Mouse (Mus musculus): Measurements from ENCODE around the gene Gpatch3. TPM values are rescaled to one million over a fixed set of nuclear protein-coding genes. Genes with fewer than 3 reads are reported as not detected.

The Gpatch3 gene
- polyA plus RNA-seq, 1 experiment from 2014 or later: 6.7 TPM

GRCm38 (mm10) chr4:133574843-133575202 lies 278 bp downstream of the Gpatch3 start:
- Histone ChIP-seq H3K4me3 (ENCODE audit: low read depth, low read length) (peak overlapping the region; percentile 82), H3K36me3 (ENCODE audit: control insufficient read depth, insufficient read depth, low read length) (peaks cover 9% of the 10 kb centered on the region; the same call in 1 of the 2 replicates), H3K27me3 (ENCODE audit: control insufficient read depth, insufficient read depth, low read length) (no peaks in the 10 kb centered on the region), H3K4me2 (ENCODE audit: low read depth, low read length) (peak overlapping the region; percentile 86), H3K4me1 (ENCODE audit: control insufficient read depth, insufficient read depth, low read length) (peaks cover 5% of the 10 kb centered on the region; the same call in 1 of the 2 replicates), H3K27ac (ENCODE audit: low read depth, low read length) (no peak overlapping the region), H3K9ac (replicated peaks; ENCODE audit: low read depth, low read length) (peak overlapping the region; percentile 68), H3K9me3 (ENCODE audit: control insufficient read depth, low read length) (no peaks in the 10 kb centered on the region)
- ATAC-seq (ENCODE audit: low read depth): no peak; the same call in none of the 2 replicates
- WGBS: under 1% methylated on average over 41 of the region's 41 CpGs

- no peaks in the 10 kb centered on the region for H3K27me3 ChIP-seq (ENCODE audit: control insufficient read depth, insufficient read depth, low read length)
- H3K4me1 ChIP-seq (ENCODE audit: control insufficient read depth, insufficient read depth, low read length): peaks cover 5% of the 10 kb centered on the region; the same call in 1 of the 2 replicates
- no peak overlapping the region for H3K9ac ChIP-seq (replicated peaks; ENCODE audit: low read depth, low read length)
- 64% methylated on average over 12 of the region's 12 CpGs for WGBS
- H3K4me3 ChIP-seq (ENCODE audit: low read depth, low read length): no peak overlapping the region
- no peak overlapping the region for H3K27ac ChIP-seq (ENCODE audit: low read depth, low read length)
- ATAC-seq (ENCODE audit: low read depth): no peak
- H3K9me3 ChIP-seq (ENCODE audit: control insufficient read depth, low read length): no peaks in the 10 kb centered on the region
- peaks cover 12% of the 10 kb centered on the region; the same call in 1 of the 2 replicates for H3K36me3 ChIP-seq (ENCODE audit: control insufficient read depth, insufficient read depth, low read length)
- no peak overlapping the region for H3K4me2 ChIP-seq (ENCODE audit: low read depth, low read length)
These were observed 3.4 kb downstream of the Gpatch3 start for GRCm38 (mm10) chr4:133577983-133578382.

- Histone ChIP-seq H3K36me3 (ENCODE audit: control insufficient read depth, insufficient read depth, low read length) (peaks cover 18% of the 10 kb centered on the region), H3K9me3 (ENCODE audit: control insufficient read depth, low read length) (no peaks in the 10 kb centered on the region), H3K9ac (replicated peaks; ENCODE audit: low read depth, low read length) (peak overlapping the region; percentile 64), H3K4me1 (ENCODE audit: control insufficient read depth, insufficient read depth, low read length) (peaks cover 13% of the 10 kb centered on the region), H3K4me2 (ENCODE audit: low read depth, low read length) (peak overlapping the region; percentile 100), H3K27ac (ENCODE audit: low read depth, low read length) (peak overlapping the region; percentile 77), H3K27me3 (ENCODE audit: control insufficient read depth, insufficient read depth, low read length) (no peaks in the 10 kb centered on the region), H3K4me3 (ENCODE audit: low read depth, low read length) (peak overlapping the region; percentile 86)
- no peak for ATAC-seq (ENCODE audit: low read depth)
- 65% methylated on average over 6 of the region's 6 CpGs for WGBS
These were observed 9.1 kb downstream of the Gpatch3 start for GRCm38 (mm10) chr4:133583690-133584058.

- peak within 1 kb of the TSS; percentile 100 for H3K4me2 ChIP-seq (ENCODE audit: low read depth, low read length)
- H3K27me3 ChIP-seq (ENCODE audit: control insufficient read depth, insufficient read depth, low read length): no peaks in the 10 kb centered on the region
- H3K4me3 ChIP-seq (ENCODE audit: low read depth, low read length): peak within 1 kb of the TSS; percentile 86
- peak within 1 kb of the TSS; percentile 77 for H3K27ac ChIP-seq (ENCODE audit: low read depth, low read length)
- no peaks in the 10 kb centered on the region for H3K9me3 ChIP-seq (ENCODE audit: control insufficient read depth, low read length)
- peak within 1 kb of the TSS; percentile 64 for H3K9ac ChIP-seq (replicated peaks; ENCODE audit: low read depth, low read length)
- WGBS: 1% methylated on average over 65 of the region's 65 CpGs
- peaks cover 13% of the 10 kb centered on the region for H3K4me1 ChIP-seq (ENCODE audit: control insufficient read depth, insufficient read depth, low read length)
- peak; percentile 89 for ATAC-seq (ENCODE audit: low read depth)
- H3K36me3 ChIP-seq (ENCODE audit: control insufficient read depth, insufficient read depth, low read length): peaks cover 19% of the 10 kb centered on the region
These were observed 9.8 kb downstream of the Gpatch3 start, which contains the start of gene Gpn2 for GRCm38 (mm10) chr4:133584059-133584951. Gpn2 (plus strand) TSS chr4:133584362.

- Histone ChIP-seq H3K27ac (ENCODE audit: low read depth, low read length) (no peak overlapping the region), H3K4me2 (ENCODE audit: low read depth, low read length) (no peak overlapping the region), H3K9me3 (ENCODE audit: control insufficient read depth, low read length) (no peaks in the 10 kb centered on the region), H3K27me3 (ENCODE audit: control insufficient read depth, insufficient read depth, low read length) (no peaks in the 10 kb centered on the region), H3K4me1 (ENCODE audit: control insufficient read depth, insufficient read depth, low read length) (no peaks in the 10 kb centered on the region), H3K4me3 (ENCODE audit: low read depth, low read length) (no peak overlapping the region), H3K9ac (replicated peaks; ENCODE audit: low read depth, low read length) (no peak overlapping the region), H3K36me3 (ENCODE audit: control insufficient read depth, insufficient read depth, low read length) (peaks cover 27% of the 10 kb centered on the region)
- ATAC-seq (ENCODE audit: low read depth): no peak
- WGBS: 32% methylated on average over 7 of the region's 7 CpGs
These were observed 18.0 kb downstream of the Gpatch3 start for GRCm38 (mm10) chr4:133592570-133592969.

GRCm38 (mm10) chr4:133595538-133595937 lies 21.0 kb downstream of the Gpatch3 start:
- Histone ChIP-seq H3K27me3 (ENCODE audit: control insufficient read depth, insufficient read depth, low read length) (peaks cover 22% of the 10 kb centered on the region), H3K4me3 (ENCODE audit: low read depth, low read length) (no peak overlapping the region), H3K9me3 (ENCODE audit: control insufficient read depth, low read length) (no peaks in the 10 kb centered on the region), H3K4me2 (ENCODE audit: low read depth, low read length) (no peak overlapping the region), H3K9ac (replicated peaks; ENCODE audit: low read depth, low read length) (no peak overlapping the region), H3K4me1 (ENCODE audit: control insufficient read depth, insufficient read depth, low read length) (peaks cover 7% of the 10 kb centered on the region; the same call in 1 of the 2 replicates), H3K36me3 (ENCODE audit: control insufficient read depth, insufficient read depth, low read length) (peaks cover 6% of the 10 kb centered on the region; the same call in 1 of the 2 replicates), H3K27ac (ENCODE audit: low read depth, low read length) (no peak overlapping the region)
- 80% methylated on average over 7 of the region's 7 CpGs for WGBS
- no peak for ATAC-seq (ENCODE audit: low read depth)

GRCm38 (mm10) chr4:133596084-133596483 lies 21.5 kb downstream of the Gpatch3 start:
- no peak overlapping the region for H3K4me3 ChIP-seq (ENCODE audit: low read depth, low read length)
- no peaks in the 10 kb centered on the region for H3K9me3 ChIP-seq (ENCODE audit: control insufficient read depth, low read length)
- no peak overlapping the region for H3K9ac ChIP-seq (replicated peaks; ENCODE audit: low read depth, low read length)
- peaks cover 7% of the 10 kb centered on the region; the same call in 1 of the 2 replicates for H3K4me1 ChIP-seq (ENCODE audit: control insufficient read depth, insufficient read depth, low read length)
- H3K4me2 ChIP-seq (ENCODE audit: low read depth, low read length): no peak overlapping the region
- 86% methylated on average over 6 of the region's 6 CpGs for WGBS
- no peak for ATAC-seq (ENCODE audit: low read depth)
- peaks cover 22% of the 10 kb centered on the region for H3K27me3 ChIP-seq (ENCODE audit: control insufficient read depth, insufficient read depth, low read length)
- 0 out of 2 replicates have a peak, but pooled peaks cover 5% of the 10 kb centered on the region for H3K36me3 ChIP-seq (ENCODE audit: control insufficient read depth, insufficient read depth, low read length)
- H3K27ac ChIP-seq (ENCODE audit: low read depth, low read length): no peak overlapping the region

GRCm38 (mm10) chr4:133598616-133599015 lies 24.1 kb downstream of the Gpatch3 start:
- no peaks in the 10 kb centered on the region for H3K36me3 ChIP-seq (ENCODE audit: control insufficient read depth, insufficient read depth, low read length)
- H3K4me3 ChIP-seq (ENCODE audit: low read depth, low read length): no peak overlapping the region
- WGBS: 55% methylated on average over 4 of the region's 4 CpGs
- H3K9me3 ChIP-seq (ENCODE audit: control insufficient read depth, low read length): no peaks in the 10 kb centered on the region
- no peak for ATAC-seq (ENCODE audit: low read depth)
- H3K4me2 ChIP-seq (ENCODE audit: low read depth, low read length): no peak overlapping the region
- H3K27me3 ChIP-seq (ENCODE audit: control insufficient read depth, insufficient read depth, low read length): peaks cover 36% of the 10 kb centered on the region
- no peak overlapping the region for H3K9ac ChIP-seq (replicated peaks; ENCODE audit: low read depth, low read length)
- no peak overlapping the region for H3K27ac ChIP-seq (ENCODE audit: low read depth, low read length)
- H3K4me1 ChIP-seq (ENCODE audit: control insufficient read depth, insufficient read depth, low read length): peaks cover 7% of the 10 kb centered on the region; the same call in 1 of the 2 replicates

- Histone ChIP-seq H3K27ac (ENCODE audit: low read depth, low read length) (no peak overlapping the region), H3K4me2 (ENCODE audit: low read depth, low read length) (peak overlapping the region; percentile 60), H3K27me3 (ENCODE audit: control insufficient read depth, insufficient read depth, low read length) (peaks cover 36% of the 10 kb centered on the region), H3K4me1 (ENCODE audit: control insufficient read depth, insufficient read depth, low read length) (peaks cover 7% of the 10 kb centered on the region; the same call in 1 of the 2 replicates), H3K9ac (replicated peaks; ENCODE audit: low read depth, low read length) (0 out of 2 replicates have a peak overlapping the region, but pooled peaks have one; percentile 3), H3K4me3 (ENCODE audit: low read depth, low read length) (peak overlapping the region; percentile 37), H3K9me3 (ENCODE audit: control insufficient read depth, low read length) (no peaks in the 10 kb centered on the region), H3K36me3 (ENCODE audit: control insufficient read depth, insufficient read depth, low read length) (no peaks in the 10 kb centered on the region)
- no peak for ATAC-seq (ENCODE audit: low read depth)
- 29% methylated on average over 7 of the region's 7 CpGs for WGBS
These were observed 24.6 kb downstream of the Gpatch3 start for GRCm38 (mm10) chr4:133599116-133599515.

All from neural tube, embryonic 14.5 days (tissue).